Mouse (Mus musculus) midbrain, embryonic 11.5 days (tissue): ENCODE data around the gene Col27a1. TPM values are rescaled to one million over a fixed set of nuclear protein-coding genes. Genes with fewer than 3 reads are reported as not detected.

Experiments
- ATAC-seq: fragments of 200-750 bp; cut with Nextera tagmentation; 2 replicates; pipeline ENCODE4 v1.8.0; 2017; ENCODE audit warnings: moderate TSS enrichment, moderate library complexity; ENCODE audit not compliant: low FRiP score
- DNase-seq: peaks from one replicate; pipeline ENCODE4 v3.0.0; 2015; ENCODE audit warnings: low spot score; ENCODE audit errors: missing footprints
- H3K27ac ChIP-seq: fragments of 300-500 bp; sonication (generic); 2 replicates; pipeline ENCODE4 v1.5.1; 2014; ENCODE audit warnings: low read depth, low read length
- H3K27me3 ChIP-seq: fragments of 300-500 bp; sonication (generic); 2 replicates; pipeline ENCODE4 v1.6.1; 2014; ENCODE audit warnings: mild to moderate bottlenecking, low read length, moderate library complexity, mixed read lengths; ENCODE audit not compliant: control insufficient read depth, insufficient read depth
- H3K36me3 ChIP-seq: fragments of 300-500 bp; sonication (generic); 2 replicates; pipeline ENCODE4 v1.6.1; 2014; ENCODE audit warnings: mild to moderate bottlenecking, low read length, moderate library complexity, mixed read lengths; ENCODE audit not compliant: control insufficient read depth, insufficient read depth
- H3K4me1 ChIP-seq: fragments of 300-500 bp; sonication (generic); 2 replicates; pipeline ENCODE4 v1.6.1; 2014; ENCODE audit warnings: low read length; ENCODE audit not compliant: control insufficient read depth, insufficient read depth
- H3K4me2 ChIP-seq: fragments of 300-500 bp; sonication (generic); 2 replicates; pipeline ENCODE4 v1.6.1; 2014; ENCODE audit warnings: mild to moderate bottlenecking, moderate library complexity
- H3K4me3 ChIP-seq: fragments of 300-500 bp; sonication (generic); 2 replicates; pipeline ENCODE4 v1.5.1; 2014; ENCODE audit warnings: low read depth, low read length
- H3K9ac ChIP-seq: fragments of 300-500 bp; sonication (generic); 2 replicates; pipeline ENCODE4 v1.6.1; 2014; ENCODE audit warnings: low read length
- H3K9me3 ChIP-seq: fragments of 300-500 bp; sonication (generic); 2 replicates; pipeline ENCODE4 v1.6.1; 2016; ENCODE audit warnings: low read length; ENCODE audit not compliant: control insufficient read depth
- WGBS: fragments of 180-500 bp; shearing (Covaris S2); extraction: QIAGEN DNeasy Blood & Tissue Kit; methylation state at CpG from one replicate; pipeline ENCODE4 v1.1.7; 2014; 5-methylcytosine and 5-hydroxymethylcytosine counted together
- polyA plus RNA-seq: library from polyadenylated mRNA; unstranded; fragments of >200 nt; fragmentation: Nextera tagmentation; extraction: Ambion mirVana; gene quantifications from 2 replicates; pipeline ENCODE4 v1.2.1, GENCODE M21; 2014

Col27a1 gene
- polyA plus RNA-seq, 1 experiment from 2014 or later, result 2.3 TPM

DNA sequence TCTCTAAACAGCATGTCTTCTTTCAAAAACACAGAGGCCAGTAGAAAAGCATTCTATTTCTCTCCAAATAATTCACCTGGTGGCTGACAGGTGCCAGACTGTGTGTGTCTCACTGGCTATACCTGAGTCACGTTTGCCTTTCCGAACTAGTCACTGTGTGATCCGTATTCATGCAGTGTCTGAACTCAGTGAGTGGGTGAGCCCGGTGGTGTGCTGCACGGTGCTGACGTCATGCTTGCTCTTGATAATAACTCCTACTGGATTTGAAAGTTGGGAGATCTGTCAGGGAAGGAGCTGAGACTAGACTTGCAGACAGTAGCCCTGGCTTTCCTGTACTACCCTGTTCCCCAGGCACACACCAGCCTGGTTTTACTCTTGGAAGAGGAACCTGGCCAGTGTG lies 5.8 kb downstream of the Col27a1 start:
- H3K9me3 ChIP-seq, result no peaks in the 10 kb centered on the region
- peaks cover 4% of the 10 kb centered on the region for H3K4me1 ChIP-seq
- peaks cover 4% of the 10 kb centered on the region for H3K27me3 ChIP-seq
- ATAC-seq, result no peak
- H3K36me3 ChIP-seq, result no peaks in the 10 kb centered on the region
- no peak overlapping the region for H3K9ac ChIP-seq
- no peak for DNase-seq
- no peak overlapping the region for H3K4me3 ChIP-seq
- no peak overlapping the region for H3K4me2 ChIP-seq
- WGBS, result 90% methylated on average over 6 of the region's 6 CpGs
- no peak overlapping the region for H3K27ac ChIP-seq

DNA sequence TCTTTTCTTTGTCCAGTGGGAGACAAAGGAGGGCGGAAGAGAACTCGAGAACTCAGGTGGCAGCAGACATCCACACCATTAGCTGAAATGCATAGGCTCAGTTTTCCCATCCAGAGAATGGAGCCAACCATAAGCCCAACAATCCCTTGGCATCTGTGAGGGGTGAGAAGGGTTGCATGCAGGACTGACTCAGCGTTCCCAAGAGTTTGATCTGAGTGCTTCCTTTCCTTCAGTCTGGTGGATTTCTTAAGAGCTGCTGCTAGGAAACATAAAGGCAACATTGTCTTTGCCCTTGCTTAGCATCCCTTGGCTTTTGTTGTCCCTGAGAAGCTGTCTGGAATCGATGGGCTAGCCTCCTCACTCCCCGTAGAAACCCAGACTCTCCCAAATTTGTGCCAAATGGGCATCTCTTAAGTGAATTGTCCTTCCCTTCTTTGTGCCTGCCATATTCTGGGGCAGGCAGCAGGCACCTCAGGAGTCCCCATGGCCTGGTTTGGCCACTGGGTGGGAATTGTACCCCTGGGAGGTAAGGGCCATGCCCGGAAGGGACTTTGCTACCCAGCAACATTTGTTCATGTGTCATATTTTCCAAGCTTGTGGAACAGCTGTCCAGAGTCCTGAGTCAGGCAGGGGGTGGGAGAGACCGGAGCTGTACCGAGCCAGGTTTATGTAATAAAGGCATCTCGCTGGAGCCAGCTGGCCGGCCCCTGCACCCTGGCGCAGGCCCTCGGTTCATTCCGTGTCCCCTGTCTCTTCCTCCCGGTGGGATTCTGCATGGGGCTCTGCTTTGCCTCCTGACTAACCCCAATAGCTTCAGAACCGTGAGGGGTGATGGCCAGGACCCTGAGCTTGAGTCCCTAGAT lies 7.5 kb downstream of the Col27a1 start:
- Histone ChIP-seq H3K4me2 (no peak overlapping the region), H3K4me3 (no peak overlapping the region), H3K27me3 (no peaks in the 10 kb centered on the region), H3K27ac (no peak overlapping the region), H3K36me3 (no peaks in the 10 kb centered on the region), H3K9me3 (no peaks in the 10 kb centered on the region), H3K9ac (no peak overlapping the region), H3K4me1 (peaks cover 2% of the 10 kb centered on the region)
- ATAC-seq, result no peak
- 90% methylated on average over 15 of the region's 15 CpGs for WGBS
- no peak for DNase-seq

DNA sequence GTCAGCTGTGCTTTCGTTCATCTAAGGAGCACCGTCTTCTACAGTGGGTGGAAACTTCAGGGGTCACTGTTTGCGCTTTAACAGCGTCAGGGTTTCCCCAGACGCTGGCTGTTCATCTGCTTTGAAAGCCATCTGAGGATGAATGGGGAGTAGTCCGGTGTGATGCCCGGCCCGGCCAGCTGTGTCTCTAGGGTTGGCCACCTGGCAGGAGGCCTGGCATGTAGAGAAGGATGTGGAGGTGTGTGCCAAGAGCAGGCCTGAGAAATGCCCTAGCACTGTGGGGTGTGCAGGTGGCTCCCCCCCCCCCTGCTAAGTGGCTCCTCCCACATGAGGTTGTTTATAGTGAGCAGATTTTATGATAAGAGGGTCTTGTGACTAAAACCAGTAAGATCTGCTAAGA lies 8.4 kb downstream of the Col27a1 start:
- Histone ChIP-seq H3K4me1 (no peaks in the 10 kb centered on the region), H3K27ac (no peak overlapping the region), H3K27me3 (no peaks in the 10 kb centered on the region), H3K9me3 (no peaks in the 10 kb centered on the region), H3K4me2 (no peak overlapping the region), H3K36me3 (no peaks in the 10 kb centered on the region), H3K9ac (no peak overlapping the region), H3K4me3 (no peak overlapping the region)
- no peak for ATAC-seq
- no peak for DNase-seq
- 86% methylated on average over 8 of the region's 8 CpGs for WGBS

DNA sequence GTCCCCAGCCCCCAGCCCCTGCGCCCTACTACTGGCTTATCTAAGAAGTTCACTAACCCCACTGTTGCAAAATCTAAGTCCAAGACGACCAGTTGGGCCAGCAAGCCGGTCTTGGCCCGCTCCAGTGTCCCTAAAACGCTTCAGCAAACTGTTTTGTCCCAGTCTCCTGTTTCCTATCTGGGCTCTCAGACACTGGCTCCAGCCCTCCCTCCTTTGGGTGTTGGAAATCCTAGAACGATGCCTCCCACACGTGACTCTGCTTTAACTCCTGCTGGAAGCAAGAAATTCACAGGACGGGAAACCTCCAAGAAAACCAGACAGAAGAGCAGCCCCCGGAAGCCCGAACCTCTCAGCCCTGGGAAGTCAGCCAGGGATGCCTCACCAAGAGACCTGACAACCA lies 11.6 kb downstream of the Col27a1 start:
- WGBS, result 87% methylated on average over 10 of the region's 10 CpGs
- no peak overlapping the region for H3K27ac ChIP-seq

DNA sequence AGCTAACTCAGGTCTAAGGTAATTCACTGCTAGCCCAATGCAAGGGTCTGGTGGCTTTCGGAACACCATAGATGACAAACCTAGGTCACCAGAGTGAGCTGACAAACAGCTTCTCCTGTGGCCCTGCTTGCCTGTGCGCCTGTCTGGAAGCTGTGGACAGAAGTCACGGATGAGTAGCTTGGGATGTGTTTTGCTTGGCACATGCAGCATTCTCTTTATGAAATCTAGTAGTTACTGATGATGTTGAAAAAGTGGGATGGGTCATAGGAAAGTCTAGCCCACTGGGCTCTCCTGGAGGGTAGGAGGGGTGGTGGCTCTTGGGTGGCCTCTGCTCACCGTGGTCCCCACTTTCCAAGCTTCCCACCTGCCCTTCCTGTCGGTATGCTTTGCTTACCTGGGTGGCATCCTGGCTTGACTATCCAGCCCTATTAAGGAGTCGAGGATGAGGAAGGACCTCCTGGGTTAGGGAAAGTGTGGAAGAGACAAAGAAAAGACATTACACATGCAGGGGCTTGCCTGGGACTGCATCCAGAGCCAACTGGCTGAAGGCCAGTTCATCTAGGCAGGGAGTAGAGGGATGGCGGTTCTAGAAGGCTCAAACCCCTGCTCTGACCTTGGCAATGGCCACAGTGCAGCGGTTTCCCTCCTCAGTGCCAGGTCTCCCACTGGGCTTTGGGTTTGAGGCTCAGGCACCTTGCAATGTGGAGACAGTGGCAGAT lies 12.5 kb downstream of the Col27a1 start:
- H3K27me3 ChIP-seq, result no peaks in the 10 kb centered on the region
- no peaks in the 10 kb centered on the region for H3K36me3 ChIP-seq
- peaks cover 15% of the 10 kb centered on the region for H3K4me1 ChIP-seq
- ATAC-seq, result no peak
- no peak overlapping the region for H3K4me3 ChIP-seq
- DNase-seq, result no peak
- no peak overlapping the region for H3K27ac ChIP-seq
- 90% methylated on average over 8 of the region's 8 CpGs for WGBS
- H3K9ac ChIP-seq, result no peak overlapping the region
- H3K4me2 ChIP-seq, result no peak overlapping the region
- H3K9me3 ChIP-seq, result no peaks in the 10 kb centered on the region

More for the DNA sequence above, 11.6 kb downstream of the Col27a1 start:
- ATAC-seq (no peak), DNase-seq (no peak)
- Histone ChIP-seq H3K9me3 (no peaks in the 10 kb centered on the region), H3K36me3 (no peaks in the 10 kb centered on the region), H3K4me2 (no peak overlapping the region), H3K9ac (no peak overlapping the region), H3K27me3 (no peaks in the 10 kb centered on the region), H3K4me1 (peaks cover 15% of the 10 kb centered on the region), H3K4me3 (no peak overlapping the region)

DNA sequence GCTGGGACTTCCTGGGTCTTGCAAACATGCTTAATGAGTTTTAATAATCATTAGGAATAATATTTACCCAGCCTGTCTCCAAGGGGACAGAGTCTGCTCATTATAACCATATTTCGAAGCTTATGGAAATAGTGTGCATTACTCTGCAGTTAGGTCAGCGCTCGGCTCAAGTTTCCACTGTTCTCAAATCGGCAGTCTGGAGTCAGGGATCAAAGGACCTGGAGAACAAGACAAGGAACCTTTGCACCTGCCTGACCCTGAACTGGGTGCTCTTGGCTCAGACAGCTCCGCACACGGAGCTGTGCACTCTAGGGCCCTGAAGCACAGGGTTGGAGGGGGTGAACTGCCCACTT lies 13.1 kb downstream of the Col27a1 start:
- ATAC-seq (no peak), DNase-seq (no peak)

DNA sequence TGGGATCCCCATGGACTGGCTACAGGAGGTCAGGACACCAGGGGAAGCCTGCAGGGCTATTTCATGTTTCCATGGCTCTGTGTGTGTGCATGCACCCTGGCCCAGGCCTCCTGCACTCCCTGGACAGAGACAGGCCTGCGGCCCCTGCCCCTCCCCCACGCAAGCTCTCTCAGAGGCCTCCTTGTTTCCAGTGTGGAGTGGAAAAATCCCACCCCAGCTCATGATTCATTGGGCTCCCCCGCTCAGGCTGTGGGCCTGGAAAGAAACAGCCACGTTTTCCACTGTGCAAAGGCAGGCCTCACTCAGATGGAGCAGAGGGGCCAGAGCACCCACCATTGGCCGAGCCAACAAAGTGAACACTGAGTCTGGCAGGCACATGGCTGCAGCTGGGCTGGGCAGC lies 15.1 kb downstream of the Col27a1 start:
- ATAC-seq (peak; percentile 52; the same call in 1 of the 2 replicates), DNase-seq (no peak)
- Histone ChIP-seq H3K9me3 (no peaks in the 10 kb centered on the region), H3K9ac (no peak overlapping the region), H3K4me1 (peaks cover 15% of the 10 kb centered on the region), H3K4me3 (no peak overlapping the region), H3K36me3 (no peaks in the 10 kb centered on the region), H3K27me3 (no peaks in the 10 kb centered on the region), H3K4me2 (no peak overlapping the region), H3K27ac (no peak overlapping the region)
- 69% methylated on average over 5 of the region's 5 CpGs for WGBS

More for the DNA sequence above, 13.1 kb downstream of the Col27a1 start:
- Histone ChIP-seq H3K9ac (no peak overlapping the region), H3K9me3 (no peaks in the 10 kb centered on the region), H3K27ac (no peak overlapping the region), H3K27me3 (no peaks in the 10 kb centered on the region), H3K4me3 (no peak overlapping the region), H3K4me2 (no peak overlapping the region), H3K36me3 (no peaks in the 10 kb centered on the region), H3K4me1 (peaks cover 15% of the 10 kb centered on the region)
- 79% methylated on average over 6 of the region's 6 CpGs for WGBS

DNA sequence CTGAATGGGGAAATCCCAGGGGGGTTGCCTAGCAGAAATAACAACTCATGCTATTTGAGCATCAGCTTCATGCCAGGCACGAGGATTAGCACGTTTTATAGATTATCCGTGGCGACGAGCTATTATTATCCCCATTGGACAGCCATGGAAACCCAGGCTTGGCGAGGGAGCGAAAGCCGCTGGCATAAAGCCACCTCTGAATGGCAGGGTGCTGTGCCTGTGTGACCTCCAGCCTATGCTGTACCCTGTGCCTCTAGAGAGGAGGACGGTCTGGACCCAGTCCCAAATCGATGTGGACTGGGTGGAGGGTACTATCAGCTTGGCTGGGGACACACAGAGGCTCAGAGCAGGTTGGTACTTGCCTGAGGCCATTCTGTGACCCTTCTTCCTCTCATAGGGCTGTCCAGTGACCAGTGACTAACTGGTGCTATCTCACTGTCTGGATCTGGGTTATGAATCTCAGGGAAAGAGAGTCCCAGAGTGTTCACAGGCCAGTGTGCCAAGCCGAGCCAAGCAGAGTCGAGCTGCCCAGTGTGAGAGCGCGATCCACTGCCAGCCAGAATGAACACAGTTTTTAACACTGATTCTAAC lies 16.3 kb downstream of the Col27a1 start:
- no peak for DNase-seq
- no peaks in the 10 kb centered on the region for H3K9me3 ChIP-seq
- no peak overlapping the region for H3K9ac ChIP-seq
- 57% methylated on average over 14 of the region's 14 CpGs for WGBS
- H3K27me3 ChIP-seq, result no peaks in the 10 kb centered on the region
- peaks cover 15% of the 10 kb centered on the region for H3K4me1 ChIP-seq
- ATAC-seq, result peak; percentile 33; the same call in 1 of the 2 replicates
- no peak overlapping the region for H3K27ac ChIP-seq
- H3K36me3 ChIP-seq, result no peaks in the 10 kb centered on the region
- H3K4me3 ChIP-seq, result no peak overlapping the region
- H3K4me2 ChIP-seq, result no peak overlapping the region

DNA sequence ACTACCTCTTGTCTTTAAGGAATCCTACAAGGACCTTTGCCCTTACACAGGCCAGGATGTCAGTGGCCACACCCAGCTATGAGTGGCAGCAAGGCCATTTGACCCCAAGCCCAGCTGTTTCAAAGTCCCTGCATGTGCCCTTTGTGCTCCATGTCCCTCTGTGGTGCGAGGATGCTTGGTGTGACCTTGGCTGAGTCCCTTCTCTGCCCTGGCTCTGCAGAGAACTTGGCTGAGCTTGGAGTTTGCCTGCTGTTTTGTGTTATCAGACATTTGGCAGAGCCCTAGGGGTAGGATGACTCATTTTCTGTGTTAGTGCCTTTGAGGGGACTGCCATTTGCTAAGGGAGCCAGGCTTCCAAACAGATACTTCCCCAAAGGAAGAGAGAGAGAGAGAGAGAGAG lies 17.3 kb downstream of the Col27a1 start:
- H3K4me2 ChIP-seq, result no peak overlapping the region
- DNase-seq (no peak), ATAC-seq (no peak)
- WGBS, result 67% methylated on average over 1 of the region's 1 CpGs
- no peak overlapping the region for H3K27ac ChIP-seq
- H3K9me3 ChIP-seq, result no peaks in the 10 kb centered on the region
- H3K4me3 ChIP-seq, result no peak overlapping the region
- H3K4me1 ChIP-seq, result peaks cover 15% of the 10 kb centered on the region
- no peak overlapping the region for H3K9ac ChIP-seq
- no peaks in the 10 kb centered on the region for H3K27me3 ChIP-seq
- no peaks in the 10 kb centered on the region for H3K36me3 ChIP-seq
